Mouse (Mus musculus): Measurements from ENCODE around the gene Zbtb48. TPM values are rescaled to one million over a fixed set of nuclear protein-coding genes. Genes with fewer than 3 reads are reported as not detected.
A peak's percentile ranks its signal among the peaks of the same experiment; 100 is the strongest.

Gene Zbtb48
- polyA plus RNA-seq, 1 experiment from 2014 or later: 25.4 TPM

DNA sequence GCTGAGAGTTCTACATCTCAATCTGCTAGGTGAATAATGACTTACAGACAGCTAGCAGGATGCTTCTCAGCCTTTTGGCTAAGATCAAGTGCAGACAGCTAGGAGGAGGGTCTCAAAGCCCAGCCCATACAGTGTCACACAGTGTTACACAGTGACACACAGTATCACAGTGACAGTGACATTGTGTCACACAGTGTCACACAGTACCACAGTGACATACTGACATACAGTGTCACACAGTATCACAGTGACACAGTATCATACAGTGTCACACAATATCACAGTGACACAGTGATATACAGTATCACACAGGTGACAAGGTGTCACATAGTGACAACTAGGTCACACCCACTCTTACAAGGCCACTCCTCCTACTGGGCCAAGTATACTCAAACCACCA is 39.8 kb upstream of the Zbtb48 start:
- H3K4me2 ChIP-seq (ENCODE audit: low read length): no peak overlapping the region
- H3K27me3 ChIP-seq (replicated peaks; ENCODE audit: control insufficient read depth, insufficient read depth, low read length): no peaks in the 10 kb centered on the region
- no peaks in the 10 kb centered on the region for H3K36me3 ChIP-seq (ENCODE audit: control insufficient read depth, insufficient read depth)
- H3K9me3 ChIP-seq (ENCODE audit: control insufficient read depth, low read length): no peaks in the 10 kb centered on the region
- H3K4me1 ChIP-seq (replicated peaks; ENCODE audit: control insufficient read depth, insufficient read depth, low read length): no peaks in the 10 kb centered on the region
- H3K27ac ChIP-seq (ENCODE audit: low read length): no peak overlapping the region
- no peak for ATAC-seq
- no peak overlapping the region for H3K4me3 ChIP-seq (replicated peaks; ENCODE audit: low read length)
- H3K9ac ChIP-seq (replicated peaks; ENCODE audit: low read depth, low read length): no peak overlapping the region

GRCm38 (mm10) chr4:152062390-152063110 is 35.1 kb upstream of the Zbtb48 start:
- no peak overlapping the region for H3K4me2 ChIP-seq (ENCODE audit: low read length)
- 80% methylated on average over 9 of the region's 9 CpGs for WGBS
- no peak for ATAC-seq
- H3K9ac ChIP-seq (replicated peaks; ENCODE audit: low read depth, low read length): no peak overlapping the region
- no peak overlapping the region for H3K27ac ChIP-seq (ENCODE audit: low read length)
- no peak overlapping the region for H3K4me3 ChIP-seq (replicated peaks; ENCODE audit: low read length)
- no peaks in the 10 kb centered on the region for H3K9me3 ChIP-seq (ENCODE audit: control insufficient read depth, low read length)
- peaks cover 13% of the 10 kb centered on the region for H3K36me3 ChIP-seq (ENCODE audit: control insufficient read depth, insufficient read depth)
- H3K27me3 ChIP-seq (replicated peaks; ENCODE audit: control insufficient read depth, insufficient read depth, low read length): no peaks in the 10 kb centered on the region
- H3K4me1 ChIP-seq (replicated peaks; ENCODE audit: control insufficient read depth, insufficient read depth, low read length): no peaks in the 10 kb centered on the region

DNA sequence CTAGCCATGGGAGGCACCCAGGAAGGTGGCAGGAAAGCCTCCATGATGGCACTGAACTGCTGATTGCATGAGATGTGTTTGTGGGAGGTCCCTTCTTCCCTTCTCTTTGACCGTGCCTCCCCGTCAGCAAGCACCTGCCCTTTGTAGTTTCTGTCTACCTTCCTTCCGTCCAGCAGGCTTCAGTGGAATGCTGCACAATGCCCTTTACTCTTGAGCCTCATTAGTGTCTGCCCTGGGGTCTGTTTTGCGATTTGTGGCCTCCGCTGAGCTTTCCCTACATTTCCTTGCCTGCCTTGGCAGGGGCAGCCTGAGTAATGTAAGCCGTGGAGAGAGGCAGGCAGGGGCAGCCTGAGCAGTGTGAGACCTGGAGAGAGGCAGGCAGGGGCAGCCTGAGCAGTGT is 17.1 kb upstream of the Zbtb48 start:
- Histone ChIP-seq H3K27ac (ENCODE audit: low read length) (no peak overlapping the region), H3K9me3 (ENCODE audit: control insufficient read depth, low read length) (no peaks in the 10 kb centered on the region), H3K36me3 (ENCODE audit: control insufficient read depth, insufficient read depth) (peaks cover 31% of the 10 kb centered on the region), H3K27me3 (replicated peaks; ENCODE audit: control insufficient read depth, insufficient read depth, low read length) (no peaks in the 10 kb centered on the region), H3K4me3 (replicated peaks; ENCODE audit: low read length) (no peak overlapping the region), H3K4me1 (replicated peaks; ENCODE audit: control insufficient read depth, insufficient read depth, low read length) (peaks cover 10% of the 10 kb centered on the region), H3K4me2 (ENCODE audit: low read length) (no peak overlapping the region), H3K9ac (replicated peaks; ENCODE audit: low read depth, low read length) (no peak overlapping the region)
- 69% methylated on average over 6 of the region's 6 CpGs for WGBS
- ATAC-seq: no peak

GRCm38 (mm10) chr4:152043171-152043570 is 15.7 kb upstream of the Zbtb48 start:
- no peak for ATAC-seq
- WGBS: 85% methylated on average over 3 of the region's 3 CpGs
- H3K4me3 ChIP-seq (replicated peaks; ENCODE audit: low read length): no peak overlapping the region

GRCm38 (mm10) chr4:152041924-152042641 is 14.6 kb upstream of the Zbtb48 start:
- peaks cover 13% of the 10 kb centered on the region for H3K4me1 ChIP-seq (replicated peaks; ENCODE audit: control insufficient read depth, insufficient read depth, low read length)
- H3K27me3 ChIP-seq (replicated peaks; ENCODE audit: control insufficient read depth, insufficient read depth, low read length): no peaks in the 10 kb centered on the region
- H3K27ac ChIP-seq (ENCODE audit: low read length): no peak overlapping the region
- H3K9me3 ChIP-seq (ENCODE audit: control insufficient read depth, low read length): no peaks in the 10 kb centered on the region
- ATAC-seq: no peak
- no peak overlapping the region for H3K4me3 ChIP-seq (replicated peaks; ENCODE audit: low read length)
- 95% methylated on average over 22 of the region's 22 CpGs for WGBS
- no peak overlapping the region for H3K4me2 ChIP-seq (ENCODE audit: low read length)
- no peak overlapping the region for H3K9ac ChIP-seq (replicated peaks; ENCODE audit: low read depth, low read length)
- peaks cover 23% of the 10 kb centered on the region for H3K36me3 ChIP-seq (ENCODE audit: control insufficient read depth, insufficient read depth)

More at GRCm38 (mm10) chr4:152043171-152043570, 15.7 kb upstream of the Zbtb48 start:
- Histone ChIP-seq H3K4me1 (replicated peaks; ENCODE audit: control insufficient read depth, insufficient read depth, low read length) (peaks cover 13% of the 10 kb centered on the region), H3K36me3 (ENCODE audit: control insufficient read depth, insufficient read depth) (peaks cover 31% of the 10 kb centered on the region), H3K27me3 (replicated peaks; ENCODE audit: control insufficient read depth, insufficient read depth, low read length) (no peaks in the 10 kb centered on the region), H3K9me3 (ENCODE audit: control insufficient read depth, low read length) (no peaks in the 10 kb centered on the region), H3K4me2 (ENCODE audit: low read length) (no peak overlapping the region), H3K9ac (replicated peaks; ENCODE audit: low read depth, low read length) (no peak overlapping the region), H3K27ac (ENCODE audit: low read length) (no peak overlapping the region)

GRCm38 (mm10) chr4:152039831-152040310 is 12.4 kb upstream of the Zbtb48 start:
- Histone ChIP-seq H3K36me3 (ENCODE audit: control insufficient read depth, insufficient read depth) (peaks cover 19% of the 10 kb centered on the region), H3K4me3 (replicated peaks; ENCODE audit: low read length) (peak overlapping the region; percentile 93), H3K9ac (replicated peaks; ENCODE audit: low read depth, low read length) (peak overlapping the region; percentile 82), H3K9me3 (ENCODE audit: control insufficient read depth, low read length) (no peaks in the 10 kb centered on the region), H3K4me2 (ENCODE audit: low read length) (peak overlapping the region; percentile 95), H3K27ac (ENCODE audit: low read length) (no peak overlapping the region), H3K27me3 (replicated peaks; ENCODE audit: control insufficient read depth, insufficient read depth, low read length) (no peaks in the 10 kb centered on the region), H3K4me1 (replicated peaks; ENCODE audit: control insufficient read depth, insufficient read depth, low read length) (peaks cover 13% of the 10 kb centered on the region)
- ATAC-seq: no peak
- WGBS: 5% methylated on average over 25 of the region's 25 CpGs

DNA sequence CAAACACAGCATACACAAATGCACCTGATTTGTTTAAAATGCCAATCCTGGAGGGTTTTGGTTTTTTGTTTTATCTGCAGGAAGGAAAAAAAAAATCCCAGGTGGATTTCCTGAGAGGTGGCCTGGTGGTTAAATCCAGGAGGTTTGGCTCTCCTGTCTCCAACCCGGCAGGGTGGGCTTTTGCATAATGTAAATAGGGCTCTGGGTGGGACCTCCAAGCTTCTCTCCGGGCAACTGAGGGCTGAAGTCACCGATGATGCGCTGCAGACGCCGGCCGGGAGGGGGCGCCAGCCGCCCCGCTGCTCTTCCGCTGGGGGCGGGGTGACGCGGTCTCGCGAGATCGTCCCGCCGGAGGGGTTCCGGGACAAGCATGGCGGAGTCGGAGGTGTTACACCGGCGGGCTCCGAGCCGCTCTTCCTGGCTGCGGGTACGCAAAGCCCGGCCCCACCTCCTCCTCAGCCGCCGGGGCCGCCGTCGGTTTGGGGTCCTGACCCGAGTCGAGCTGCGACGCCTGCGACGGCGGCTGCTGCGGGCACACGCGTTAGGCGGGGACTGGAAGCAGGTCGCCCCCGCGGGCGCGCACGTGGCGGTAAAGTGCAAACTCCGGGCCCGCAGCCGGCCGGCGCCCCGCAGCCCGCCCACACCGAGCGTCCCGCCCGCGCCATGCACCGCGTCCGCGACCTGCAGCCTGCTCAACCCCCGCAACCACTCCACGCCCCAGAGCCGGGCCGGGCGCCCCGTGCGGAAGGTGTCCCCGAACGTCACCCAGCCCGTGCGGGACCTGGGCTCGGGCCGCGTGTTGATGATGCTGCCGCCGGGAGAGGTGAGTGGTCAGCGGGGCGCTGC is 11.7 kb upstream of the Zbtb48 start, which contains the start of gene Nol9:
Gene Nol9 (plus strand): TSS at position 337 of the 846 bp plus-strand sequence.
- no peaks in the 10 kb centered on the region for H3K27me3 ChIP-seq (replicated peaks; ENCODE audit: control insufficient read depth, insufficient read depth, low read length)
- H3K4me3 ChIP-seq (replicated peaks; ENCODE audit: low read length): peak within 1 kb of the TSS; percentile 93
- peaks cover 13% of the 10 kb centered on the region for H3K4me1 ChIP-seq (replicated peaks; ENCODE audit: control insufficient read depth, insufficient read depth, low read length)
- H3K4me2 ChIP-seq (ENCODE audit: low read length): peak within 1 kb of the TSS; percentile 95
- H3K9me3 ChIP-seq (ENCODE audit: control insufficient read depth, low read length): no peaks in the 10 kb centered on the region
- H3K36me3 ChIP-seq (ENCODE audit: control insufficient read depth, insufficient read depth): peaks cover 19% of the 10 kb centered on the region
- H3K27ac ChIP-seq (ENCODE audit: low read length): no peak within 1 kb of the TSS
- peak within 1 kb of the TSS; percentile 82 for H3K9ac ChIP-seq (replicated peaks; ENCODE audit: low read depth, low read length)
- ATAC-seq: peak; percentile 91
- under 1% methylated on average over 83 of the region's 86 CpGs for WGBS

DNA sequence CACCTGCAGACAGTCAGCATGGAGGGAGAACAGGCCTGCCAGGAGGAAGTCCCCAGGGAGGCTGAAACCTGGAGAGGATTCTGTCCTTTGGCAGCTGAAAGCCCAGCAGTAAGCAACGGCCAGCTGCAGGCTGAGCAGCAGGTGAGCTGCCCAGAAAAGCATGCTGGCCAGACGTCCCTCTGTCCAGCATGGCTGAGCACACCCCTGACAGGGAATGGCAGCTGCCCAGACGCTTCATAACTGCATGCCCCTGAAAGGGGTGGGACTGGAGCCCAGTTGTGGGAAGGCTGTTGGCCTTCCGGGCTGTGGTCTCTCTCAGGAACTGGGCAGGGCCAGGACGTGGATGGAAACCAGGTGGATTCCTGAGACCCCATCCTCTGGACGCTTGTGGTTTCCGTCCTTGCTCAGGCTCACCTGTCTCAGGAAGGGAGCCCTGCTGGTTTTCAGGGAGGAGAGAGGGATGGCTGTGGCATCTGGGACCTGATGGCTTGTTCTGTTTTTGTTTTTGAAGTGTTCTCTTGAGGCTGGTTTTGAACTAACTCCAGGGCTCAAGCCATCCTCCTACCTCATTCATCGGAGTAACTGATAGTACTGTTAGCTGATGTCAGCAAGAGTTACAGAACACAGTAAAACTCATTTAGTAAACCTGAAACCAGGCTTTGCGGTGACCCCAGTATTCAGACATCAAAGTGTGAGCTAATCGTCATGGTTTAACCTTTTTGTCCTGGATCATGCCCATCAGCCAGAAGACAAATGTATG is 10.9 kb upstream of the Zbtb48 start, which contains the start of gene Tas1r1:
Gene Tas1r1 (minus strand): TSS at position 344 of the 760 bp plus-strand sequence.
- ATAC-seq: no peak
- 47% methylated on average over 10 of the region's 10 CpGs for WGBS
- peak within 1 kb of the TSS; percentile 82 for H3K9ac ChIP-seq (replicated peaks; ENCODE audit: low read depth, low read length)

More for the DNA sequence above, 10.9 kb upstream of the Zbtb48 start, which contains the start of gene Tas1r1:
- Histone ChIP-seq H3K27me3 (replicated peaks; ENCODE audit: control insufficient read depth, insufficient read depth, low read length) (no peaks in the 10 kb centered on the region), H3K9me3 (ENCODE audit: control insufficient read depth, low read length) (no peaks in the 10 kb centered on the region), H3K36me3 (ENCODE audit: control insufficient read depth, insufficient read depth) (peaks cover 17% of the 10 kb centered on the region), H3K27ac (ENCODE audit: low read length) (no peak within 1 kb of the TSS), H3K4me3 (replicated peaks; ENCODE audit: low read length) (peak within 1 kb of the TSS; percentile 93), H3K4me1 (replicated peaks; ENCODE audit: control insufficient read depth, insufficient read depth, low read length) (peaks cover 13% of the 10 kb centered on the region), H3K4me2 (ENCODE audit: low read length) (peak within 1 kb of the TSS; percentile 95)

Data from forebrain, embryonic 16.5 days (tissue).